Mouse (Mus musculus) testis, adult 2 months (tissue): Measurements from ENCODE around the gene Tcte2. TPM values are rescaled to one million over a fixed set of nuclear protein-coding genes. Genes with fewer than 3 reads are reported as not detected.

Experiments used
- H3K27ac ChIP-seq: fragments of 200-500 bp; 2 replicates; pipeline ENCODE4 v1.5.1; 2012; ENCODE audit warnings: low read depth, low read length; ENCODE audit not compliant: control insufficient read depth, insufficient read depth
- H3K27me3 ChIP-seq: fragments of 200-500 bp; 2 replicates; pipeline ENCODE4 v1.6.1; 2012; ENCODE audit warnings: mild to moderate bottlenecking, low read length, moderate library complexity; ENCODE audit not compliant: control insufficient read depth, insufficient read depth
- H3K36me3 ChIP-seq: fragments of 200-500 bp; 2 replicates; pipeline ENCODE4 v1.6.1; 2012; ENCODE audit warnings: mild to moderate bottlenecking, low read length; ENCODE audit not compliant: control insufficient read depth, insufficient read depth
- H3K4me1 ChIP-seq: fragments of 200-500 bp; 2 replicates; pipeline ENCODE4 v1.6.1; 2012; ENCODE audit warnings: low read length; ENCODE audit not compliant: control insufficient read depth, insufficient read depth
- H3K4me3 ChIP-seq: fragments of 200-500 bp; 2 replicates; pipeline ENCODE4 v1.5.1; 2012; ENCODE audit warnings: low read depth, mild to moderate bottlenecking, low read length, moderate library complexity, mixed read lengths; ENCODE audit not compliant: control insufficient read depth
- CTCF ChIP-seq: fragments of 200-500 bp; IDR thresholded peaks from 2 replicates; pipeline ENCODE4 v1.5.1; 2012; ENCODE audit warnings: low read depth, mild to moderate bottlenecking, inconsistent platforms, low read length, moderate library complexity; ENCODE audit not compliant: control insufficient read depth, insufficient read depth, insufficient replicate concordance
- POLR2A ChIP-seq: fragments of 200-500 bp; IDR thresholded peaks from 2 replicates; pipeline ENCODE4 v1.6.1; 2012; ENCODE audit warnings: low read depth, mild to moderate bottlenecking, inconsistent platforms, low read length, moderate library complexity; ENCODE audit not compliant: control insufficient read depth
- polyA plus RNA-seq: library from polyadenylated mRNA; depleted of rRNA; stranded (reverse); fragments of >200 nt; gene quantifications from 2 replicates; pipeline ENCODE4 v1.2.3, GENCODE M21; 2012

Gene Tcte2
- polyA plus RNA-seq, 1 experiment: 285 TPM

GRCm38 (mm10) chr17:13703611-13704320 is 57.9 kb downstream of the Tcte2 start:
- Histone ChIP-seq H3K27ac (no peak overlapping the region), H3K4me3 (no peak overlapping the region), H3K27me3 (no peaks in the 10 kb centered on the region), H3K36me3 (no peaks in the 10 kb centered on the region), H3K4me1 (no peaks in the 10 kb centered on the region)
- no peak for TF ChIP-seq CTCF
- TF ChIP-seq POLR2A: no peak

GRCm38 (mm10) chr17:13700131-13701016 is 61.3 kb downstream of the Tcte2 start:
- H3K36me3 ChIP-seq: no peaks in the 10 kb centered on the region
- no peak overlapping the region for H3K27ac ChIP-seq
- TF ChIP-seq POLR2A (no peak), CTCF (no peak)
- H3K27me3 ChIP-seq: no peaks in the 10 kb centered on the region
- H3K4me1 ChIP-seq: no peaks in the 10 kb centered on the region
- H3K4me3 ChIP-seq: no peak overlapping the region

- Histone ChIP-seq H3K4me1 (no peaks in the 10 kb centered on the region), H3K27ac (no peak overlapping the region), H3K27me3 (no peaks in the 10 kb centered on the region), H3K4me3 (no peak overlapping the region), H3K36me3 (no peaks in the 10 kb centered on the region)
- TF ChIP-seq CTCF: no peak
- no peak for TF ChIP-seq POLR2A
Measured at GRCm38 (mm10) chr17:13699716-13700115, 61.9 kb downstream of the Tcte2 start.

- H3K27me3 ChIP-seq: no peaks in the 10 kb centered on the region
- no peak overlapping the region for H3K4me3 ChIP-seq
- TF ChIP-seq POLR2A (no peak), CTCF (no peak)
- H3K4me1 ChIP-seq: no peaks in the 10 kb centered on the region
- H3K36me3 ChIP-seq: no peaks in the 10 kb centered on the region
- no peak overlapping the region for H3K27ac ChIP-seq
Measured at GRCm38 (mm10) chr17:13698194-13698593, 63.4 kb downstream of the Tcte2 start.

- TF ChIP-seq POLR2A: no peak
- TF ChIP-seq CTCF: no peak
Measured at GRCm38 (mm10) chr17:13697646-13698045, 64.0 kb downstream of the Tcte2 start.

GRCm38 (mm10) chr17:13695881-13696280 is 65.7 kb downstream of the Tcte2 start:
- H3K27ac ChIP-seq: no peak overlapping the region
- H3K4me1 ChIP-seq: no peaks in the 10 kb centered on the region
- no peak overlapping the region for H3K4me3 ChIP-seq
- H3K27me3 ChIP-seq: no peaks in the 10 kb centered on the region
- TF ChIP-seq CTCF: no peak
- no peak for TF ChIP-seq POLR2A
- no peaks in the 10 kb centered on the region for H3K36me3 ChIP-seq

More at GRCm38 (mm10) chr17:13697646-13698045, 64.0 kb downstream of the Tcte2 start:
- no peaks in the 10 kb centered on the region for H3K27me3 ChIP-seq
- H3K27ac ChIP-seq: no peak overlapping the region
- no peak overlapping the region for H3K4me3 ChIP-seq
- no peaks in the 10 kb centered on the region for H3K36me3 ChIP-seq
- H3K4me1 ChIP-seq: no peaks in the 10 kb centered on the region

GRCm38 (mm10) chr17:13695211-13695610 is 66.4 kb downstream of the Tcte2 start:
- no peak overlapping the region for H3K27ac ChIP-seq

More at GRCm38 (mm10) chr17:13695211-13695610, 66.4 kb downstream of the Tcte2 start:
- no peak for TF ChIP-seq POLR2A
- no peak for TF ChIP-seq CTCF
- Histone ChIP-seq H3K36me3 (no peaks in the 10 kb centered on the region), H3K4me1 (no peaks in the 10 kb centered on the region), H3K4me3 (no peak overlapping the region), H3K27me3 (no peaks in the 10 kb centered on the region)
